Mouse (Mus musculus): ENCODE measurements at regions not wholly inside any gene's neighbourhood (a gene's known extent, or its start where the extent isn't known, plus 50 kb on each side); places are given as distances from the start of the nearest gene placed in this dataset.

GRCm38 (mm10) chr19:54244176-54244575 lies 200.2 kb downstream of the Adra2a start:
- DNase-seq (ENCODE audit: low spot score in 2 of 2) = no peak

GRCm38 (mm10) chr19:54248256-54248936 lies 204.4 kb downstream of the Adra2a start:
- DNase-seq (ENCODE audit: low spot score in 2 of 2) = no peak

GRCm38 (mm10) chr19:54252145-54252664 lies 208.3 kb downstream of the Adra2a start:
- DNase-seq (ENCODE audit: low spot score in 2 of 2) = no peak

- no peak for DNase-seq (ENCODE audit: low spot score in 2 of 2)
Measured at GRCm38 (mm10) chr19:54257889-54258288, 213.9 kb downstream of the Adra2a start.

- DNase-seq (ENCODE audit: low spot score in 2 of 2) = no peak
Measured at GRCm38 (mm10) chr19:54259175-54259574, 215.2 kb downstream of the Adra2a start.

- DNase-seq (ENCODE audit: low spot score in 2 of 2) = no peak
Measured at GRCm38 (mm10) chr19:54277368-54277767, 233.4 kb downstream of the Adra2a start.

- no peak for DNase-seq (ENCODE audit: low spot score in 2 of 2)
Measured at GRCm38 (mm10) chr19:54285481-54285880, 241.5 kb downstream of the Adra2a start.

GRCm38 (mm10) chr19:54297663-54298388 lies 253.9 kb downstream of the Adra2a start:
- DNase-seq (ENCODE audit: low spot score in 2 of 2) = no peak

GRCm38 (mm10) chr19:54311289-54311688 lies 267.3 kb downstream of the Adra2a start:
- DNase-seq (ENCODE audit: low spot score in 2 of 2) = no peak

GRCm38 (mm10) chr19:54311723-54312122 lies 267.8 kb downstream of the Adra2a start:
- DNase-seq (ENCODE audit: low spot score in 2 of 2) = no peak

- no peak for DNase-seq (ENCODE audit: low spot score in 2 of 2)
Measured at GRCm38 (mm10) chr19:54323276-54323675, 279.3 kb downstream of the Adra2a start.

GRCm38 (mm10) chr19:54324991-54325390 lies 281.0 kb downstream of the Adra2a start:
- DNase-seq (ENCODE audit: low spot score in 2 of 2) = no peak

GRCm38 (mm10) chr19:54332140-54332539 lies 288.2 kb downstream of the Adra2a start:
- DNase-seq (ENCODE audit: low spot score in 2 of 2) = no peak

- no peak for DNase-seq (ENCODE audit: low spot score in 2 of 2)
Measured at GRCm38 (mm10) chr19:54340778-54341291, 296.9 kb downstream of the Adra2a start.

GRCm38 (mm10) chr19:54359731-54360130 lies 315.8 kb downstream of the Adra2a start:
- no peak for DNase-seq (ENCODE audit: low spot score in 2 of 2)

GRCm38 (mm10) chr19:54360660-54361059 lies 316.7 kb downstream of the Adra2a start:
- DNase-seq (ENCODE audit: low spot score in 2 of 2) = no peak

GRCm38 (mm10) chr19:54385101-54385500 lies 341.1 kb downstream of the Adra2a start:
- no peak for DNase-seq (ENCODE audit: low spot score in 2 of 2)

- DNase-seq (ENCODE audit: low spot score in 2 of 2) = no peak
Measured at GRCm38 (mm10) chr19:54391406-54391805, 347.5 kb downstream of the Adra2a start.

- no peak for DNase-seq (ENCODE audit: low spot score in 2 of 2)
Measured at GRCm38 (mm10) chr19:54399651-54400050, 355.7 kb downstream of the Adra2a start.

- no peak for DNase-seq (ENCODE audit: low spot score in 2 of 2)
Measured at GRCm38 (mm10) chr19:54407904-54408303, 364.0 kb downstream of the Adra2a start.

- no peak for DNase-seq (ENCODE audit: low spot score in 2 of 2)
Measured at GRCm38 (mm10) chr19:54429062-54429461, 385.1 kb downstream of the Adra2a start.

GRCm38 (mm10) chr19:54440713-54441112 lies 396.8 kb downstream of the Adra2a start:
- DNase-seq (ENCODE audit: low spot score in 2 of 2) = no peak
